Mouse (Mus musculus) hindbrain, embryonic 15.5 days (tissue): ENCODE measurements around the gene Gclc. TPM values are rescaled to one million over a fixed set of nuclear protein-coding genes. Genes with fewer than 3 reads are reported as not detected.

Experiments used
- ATAC-seq: fragments of 200-750 bp; cut with Nextera tagmentation; 2 replicates; pipeline ENCODE4 v1.8.0; 2017; ENCODE audit warnings: low read depth, moderate number of reproducible peaks, moderate TSS enrichment; ENCODE audit not compliant: low FRiP score
- H3K27ac ChIP-seq: fragments of 300-500 bp; sonication (generic); replicated peaks from 2 replicates; pipeline ENCODE4 v1.5.1; 2015; ENCODE audit warnings: mild to moderate bottlenecking, inconsistent platforms
- H3K27me3 ChIP-seq: fragments of 300-500 bp; sonication (generic); 2 replicates; pipeline ENCODE4 v1.6.1; 2015; ENCODE audit warnings: control low read depth, inconsistent platforms
- H3K36me3 ChIP-seq: fragments of 300-500 bp; sonication (generic); 2 replicates; pipeline ENCODE4 v1.6.1; 2015; ENCODE audit warnings: control low read depth, inconsistent platforms
- H3K4me1 ChIP-seq: fragments of 300-500 bp; sonication (generic); replicated peaks from 2 replicates; pipeline ENCODE4 v1.6.1; 2015; ENCODE audit warnings: control low read depth, inconsistent platforms
- H3K4me2 ChIP-seq: fragments of 300-500 bp; sonication (generic); 2 replicates; pipeline ENCODE4 v1.6.1; 2015; ENCODE audit warnings: moderate library complexity, mild to moderate bottlenecking, inconsistent platforms
- H3K4me3 ChIP-seq: fragments of 300-500 bp; sonication (generic); 2 replicates; pipeline ENCODE4 v1.5.1; 2015; ENCODE audit warnings: mild to moderate bottlenecking, inconsistent platforms
- H3K9ac ChIP-seq: fragments of 300-500 bp; sonication (generic); 2 replicates; pipeline ENCODE4 v1.6.1; 2015; ENCODE audit warnings: inconsistent platforms
- H3K9me3 ChIP-seq: fragments of 300-500 bp; sonication (generic); 2 replicates; pipeline ENCODE4 v1.6.1; 2016; ENCODE audit warnings: control low read depth, inconsistent platforms
- WGBS: fragments of 180-500 bp; shearing (Covaris S2); methylation state at CpG from one replicate; pipeline ENCODE4 v1.1.7; 2015; 5-methylcytosine and 5-hydroxymethylcytosine counted together
- polyA plus RNA-seq: library from polyadenylated mRNA; unstranded; fragments of >200 nt; fragmentation: Nextera tagmentation; extraction: Ambion mirVana; gene quantifications from 2 replicates; pipeline ENCODE4 v1.2.1, GENCODE M21; 2015

The Gclc gene
- polyA plus RNA-seq, 1 experiment from 2014 or later = 17.4 TPM

GRCm38 (mm10) chr9:77793838-77794237 is 39.5 kb downstream of the Gclc start:
- ATAC-seq = no peak
- no peak overlapping the region for H3K4me2 ChIP-seq
- H3K9me3 ChIP-seq = no peaks in the 10 kb centered on the region
- H3K4me3 ChIP-seq = no peak overlapping the region
- H3K27me3 ChIP-seq = no peaks in the 10 kb centered on the region
- 30% methylated on average over 3 of the region's 3 CpGs for WGBS
- no peaks in the 10 kb centered on the region for H3K4me1 ChIP-seq
- no peak overlapping the region for H3K27ac ChIP-seq
- peaks cover 14% of the 10 kb centered on the region; the same call in 1 of the 2 replicates for H3K36me3 ChIP-seq
- H3K9ac ChIP-seq = no peak overlapping the region

- ATAC-seq = no peak
- WGBS = 55% methylated on average over 7 of the region's 7 CpGs
- H3K4me1 ChIP-seq = peaks cover 6% of the 10 kb centered on the region; the same call in 1 of the 2 replicates
- no peak overlapping the region for H3K27ac ChIP-seq
- no peaks in the 10 kb centered on the region for H3K36me3 ChIP-seq
- no peaks in the 10 kb centered on the region for H3K27me3 ChIP-seq
- H3K4me3 ChIP-seq = no peak overlapping the region
- H3K4me2 ChIP-seq = no peak overlapping the region
- no peaks in the 10 kb centered on the region for H3K9me3 ChIP-seq
- H3K9ac ChIP-seq = no peak overlapping the region
Observed at GRCm38 (mm10) chr9:77802461-77802860, 48.1 kb downstream of the Gclc start.

- peak; percentile 78; the same call in 1 of the 2 replicates for ATAC-seq
- no peaks in the 10 kb centered on the region for H3K9me3 ChIP-seq
- 0 out of 2 replicates have a peak overlapping the region, but pooled peaks have one; percentile 11 for H3K4me3 ChIP-seq
- H3K27me3 ChIP-seq = no peaks in the 10 kb centered on the region
- peak overlapping the region; percentile 42; the same call in 1 of the 2 replicates for H3K9ac ChIP-seq
- 54% methylated on average over 3 of the region's 3 CpGs for WGBS
- H3K4me1 ChIP-seq = peaks cover 6% of the 10 kb centered on the region; the same call in 1 of the 2 replicates
- H3K36me3 ChIP-seq = no peaks in the 10 kb centered on the region
- H3K4me2 ChIP-seq = peak overlapping the region; percentile 51
- H3K27ac ChIP-seq = 0 out of 2 replicates have a peak overlapping the region, but pooled peaks have one; percentile 32
Observed at GRCm38 (mm10) chr9:77806426-77806825, 52.1 kb downstream of the Gclc start.

- H3K27ac ChIP-seq = 0 out of 2 replicates have a peak overlapping the region, but pooled peaks have one; percentile 32
- WGBS = 14% methylated on average over 12 of the region's 12 CpGs
Observed at GRCm38 (mm10) chr9:77806842-77807668, 52.7 kb downstream of the Gclc start.

GRCm38 (mm10) chr9:77808481-77808880 is 54.1 kb downstream of the Gclc start:
- H3K4me1 ChIP-seq = peaks cover 6% of the 10 kb centered on the region; the same call in 1 of the 2 replicates
- no peak overlapping the region for H3K4me3 ChIP-seq
- ATAC-seq = no peak
- no peak overlapping the region for H3K9ac ChIP-seq
- no peaks in the 10 kb centered on the region for H3K36me3 ChIP-seq
- H3K4me2 ChIP-seq = no peak overlapping the region
- no peaks in the 10 kb centered on the region for H3K9me3 ChIP-seq
- no peaks in the 10 kb centered on the region for H3K27me3 ChIP-seq
- WGBS = 81% methylated on average over 6 of the region's 6 CpGs
- no peak overlapping the region for H3K27ac ChIP-seq

More at GRCm38 (mm10) chr9:77806842-77807668, 52.7 kb downstream of the Gclc start:
- H3K36me3 ChIP-seq = no peaks in the 10 kb centered on the region
- no peaks in the 10 kb centered on the region for H3K9me3 ChIP-seq
- H3K9ac ChIP-seq = peak overlapping the region; percentile 42; the same call in 1 of the 2 replicates
- no peaks in the 10 kb centered on the region for H3K27me3 ChIP-seq
- peak overlapping the region; percentile 51 for H3K4me2 ChIP-seq
- 0 out of 2 replicates have a peak overlapping the region, but pooled peaks have one; percentile 11 for H3K4me3 ChIP-seq
- peak; percentile 87 for ATAC-seq
- H3K4me1 ChIP-seq = peaks cover 6% of the 10 kb centered on the region; the same call in 1 of the 2 replicates

- Histone ChIP-seq H3K4me2 (no peak overlapping the region), H3K4me3 (no peak overlapping the region), H3K9ac (no peak overlapping the region), H3K27ac (no peak overlapping the region), H3K36me3 (no peaks in the 10 kb centered on the region), H3K4me1 (no peaks in the 10 kb centered on the region), H3K27me3 (no peaks in the 10 kb centered on the region), H3K9me3 (no peaks in the 10 kb centered on the region)
- no peak for ATAC-seq
- 85% methylated on average over 7 of the region's 7 CpGs for WGBS
Observed at GRCm38 (mm10) chr9:77818858-77819257, 64.5 kb downstream of the Gclc start.

- no peak for ATAC-seq
- 80% methylated on average over 2 of the region's 2 CpGs for WGBS
- Histone ChIP-seq H3K4me2 (no peak overlapping the region), H3K27me3 (no peaks in the 10 kb centered on the region), H3K27ac (no peak overlapping the region), H3K4me1 (no peaks in the 10 kb centered on the region), H3K9me3 (no peaks in the 10 kb centered on the region), H3K36me3 (no peaks in the 10 kb centered on the region), H3K9ac (no peak overlapping the region), H3K4me3 (no peak overlapping the region)
Observed at GRCm38 (mm10) chr9:77819318-77819717, 65.0 kb downstream of the Gclc start.

- no peaks in the 10 kb centered on the region for H3K9me3 ChIP-seq
Observed at GRCm38 (mm10) chr9:77820836-77821235, 66.5 kb downstream of the Gclc start.

GRCm38 (mm10) chr9:77825380-77825961 is 71.1 kb downstream of the Gclc start:
- no peaks in the 10 kb centered on the region for H3K9me3 ChIP-seq
- no peaks in the 10 kb centered on the region for H3K27me3 ChIP-seq
- no peak overlapping the region for H3K4me2 ChIP-seq
- ATAC-seq = no peak
- no peak overlapping the region for H3K4me3 ChIP-seq
- H3K4me1 ChIP-seq = peaks cover 7% of the 10 kb centered on the region
- H3K27ac ChIP-seq = no peak overlapping the region
- no peaks in the 10 kb centered on the region for H3K36me3 ChIP-seq
- no peak overlapping the region for H3K9ac ChIP-seq
- WGBS = 17% methylated on average over 7 of the region's 7 CpGs

More at GRCm38 (mm10) chr9:77820836-77821235, 66.5 kb downstream of the Gclc start:
- Histone ChIP-seq H3K4me1 (peaks cover 7% of the 10 kb centered on the region), H3K27me3 (no peaks in the 10 kb centered on the region), H3K36me3 (no peaks in the 10 kb centered on the region), H3K4me3 (no peak overlapping the region), H3K4me2 (no peak overlapping the region), H3K27ac (no peak overlapping the region), H3K9ac (no peak overlapping the region)
- WGBS = 71% methylated on average over 4 of the region's 4 CpGs
- no peak for ATAC-seq

GRCm38 (mm10) chr9:77826237-77826636 is 71.9 kb downstream of the Gclc start:
- H3K27me3 ChIP-seq = no peaks in the 10 kb centered on the region
- no peak overlapping the region for H3K4me2 ChIP-seq
- no peak overlapping the region for H3K4me3 ChIP-seq
- no peak overlapping the region for H3K27ac ChIP-seq
- peaks cover 7% of the 10 kb centered on the region for H3K4me1 ChIP-seq
- 33% methylated on average over 4 of the region's 4 CpGs for WGBS
- no peak for ATAC-seq
- H3K9ac ChIP-seq = no peak overlapping the region
- no peaks in the 10 kb centered on the region for H3K36me3 ChIP-seq
- H3K9me3 ChIP-seq = no peaks in the 10 kb centered on the region

GRCm38 (mm10) chr9:77828531-77828965 is 74.2 kb downstream of the Gclc start:
- no peak for ATAC-seq

More at GRCm38 (mm10) chr9:77828531-77828965, 74.2 kb downstream of the Gclc start:
- H3K4me2 ChIP-seq = no peak overlapping the region
- WGBS = 76% methylated on average over 7 of the region's 7 CpGs
- H3K4me1 ChIP-seq = peaks cover 7% of the 10 kb centered on the region
- H3K9me3 ChIP-seq = no peaks in the 10 kb centered on the region
- H3K4me3 ChIP-seq = no peak overlapping the region
- H3K36me3 ChIP-seq = no peaks in the 10 kb centered on the region
- no peaks in the 10 kb centered on the region for H3K27me3 ChIP-seq
- H3K9ac ChIP-seq = no peak overlapping the region
- no peak overlapping the region for H3K27ac ChIP-seq
